Mouse (Mus musculus): ENCODE data around the gene Pou2f2. TPM values are rescaled to one million over a fixed set of nuclear protein-coding genes. Genes with fewer than 3 reads are reported as not detected.
"Not testable (repeated sequence)": the region's sequence is repeated elsewhere in the genome, so short reads cannot be mapped to it uniquely, and the experiment has no call there.

Pou2f2 gene
- total RNA-seq, 2 experiments from 2014 or later = 0.08 to 0.21 TPM

DNA sequence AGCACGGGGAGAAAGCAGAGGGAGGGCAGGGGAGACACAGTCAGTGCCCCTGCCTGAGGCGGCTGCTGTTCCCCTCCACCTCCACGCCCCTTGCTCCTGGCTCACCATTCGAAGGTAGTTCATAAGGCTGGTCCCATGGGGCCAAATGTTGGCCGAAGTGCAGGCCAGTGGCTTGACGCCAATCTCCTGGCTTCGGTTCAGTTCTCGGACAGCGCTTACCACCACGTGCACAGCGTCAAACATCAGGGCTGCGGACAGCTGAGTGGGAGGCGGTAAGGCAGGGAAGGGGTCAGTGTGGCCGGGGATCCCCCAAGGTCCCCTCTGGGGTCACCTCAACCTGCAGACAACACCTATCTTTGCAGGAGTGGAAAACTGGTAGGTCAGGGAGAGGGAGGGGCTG lies 120.7 kb downstream of the Pou2f2 start:
- no peak for DNase-seq

DNA sequence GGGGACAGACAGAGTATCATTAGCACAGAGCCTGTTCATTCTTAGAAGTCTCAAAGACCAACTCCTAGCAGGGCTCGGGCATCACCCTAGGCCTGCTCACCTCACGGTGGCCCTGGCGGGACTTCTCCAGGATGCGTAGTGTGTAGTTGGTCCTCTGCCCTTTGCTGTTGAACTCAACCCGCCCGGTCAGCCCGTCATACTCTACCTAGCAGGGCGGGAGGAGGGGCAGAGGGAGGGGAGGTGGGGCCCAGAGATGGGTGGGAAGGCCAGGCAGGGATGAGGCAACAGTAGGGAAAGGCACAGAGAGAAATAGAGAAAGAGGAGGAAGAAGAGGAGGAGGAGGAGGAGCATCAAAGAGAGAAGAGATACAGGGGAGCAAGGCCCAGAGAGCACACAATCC lies 121.1 kb downstream of the Pou2f2 start:
- no peak for DNase-seq

DNA sequence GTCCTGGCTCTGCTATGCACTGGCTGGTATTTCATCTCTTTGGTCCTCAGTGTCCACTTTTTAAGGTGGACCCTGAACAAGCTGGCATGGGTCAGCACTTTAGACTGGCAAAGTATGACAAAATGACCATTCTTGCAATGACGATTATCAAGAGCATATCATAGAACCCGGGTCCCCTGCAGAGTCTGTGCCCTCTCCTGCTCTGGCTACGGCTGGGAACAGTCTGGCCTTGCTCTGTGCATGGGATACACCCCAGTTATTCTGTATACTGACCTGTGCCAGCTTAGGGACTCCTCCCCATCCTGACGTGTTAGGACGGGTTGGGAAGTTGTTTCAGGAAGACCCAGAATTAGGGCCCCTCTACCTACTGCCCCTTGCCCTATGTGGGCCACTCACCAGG lies 121.6 kb downstream of the Pou2f2 start:
- no peak for DNase-seq

DNA sequence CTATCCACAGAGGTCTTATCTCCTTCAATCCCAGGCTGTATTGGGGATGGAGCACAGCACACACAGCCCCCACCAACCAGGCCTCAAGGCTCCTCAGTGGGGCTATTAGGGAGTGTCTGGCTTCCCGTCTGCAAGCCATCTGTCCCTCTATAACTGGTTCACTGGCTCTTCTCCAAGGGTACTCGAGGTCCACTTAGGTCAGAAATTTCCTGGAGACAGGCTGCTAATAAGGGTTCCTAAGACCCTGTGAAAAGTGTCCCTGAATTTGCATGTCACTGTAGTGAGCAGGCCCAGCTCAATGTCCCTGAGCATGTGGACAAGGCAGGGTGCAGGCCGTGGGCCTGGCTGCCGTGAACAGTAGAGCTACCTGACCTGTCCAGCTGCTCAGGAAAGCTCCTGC lies 122.6 kb downstream of the Pou2f2 start:
- no peak for DNase-seq

DNA sequence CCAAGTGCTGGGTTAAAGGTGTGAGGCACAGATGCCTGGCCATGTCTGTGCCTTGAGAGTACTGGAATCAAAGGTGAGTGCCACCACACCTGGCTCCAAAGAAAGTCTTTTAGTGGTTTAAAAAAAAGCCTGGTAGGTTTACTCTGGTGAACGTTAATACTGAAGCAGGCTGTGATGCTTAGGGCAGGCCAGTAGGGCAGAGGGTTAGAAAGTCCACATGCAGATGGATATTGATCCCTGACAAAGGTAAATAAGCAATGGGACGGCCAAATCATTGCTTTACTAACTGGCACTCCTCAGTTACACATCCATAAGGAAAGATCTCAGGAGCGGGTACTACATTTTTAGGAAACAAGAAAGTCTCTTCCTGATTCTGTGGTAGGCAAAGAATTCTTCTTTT lies 126.9 kb downstream of the Pou2f2 start:
- DNase-seq = no peak

DNA sequence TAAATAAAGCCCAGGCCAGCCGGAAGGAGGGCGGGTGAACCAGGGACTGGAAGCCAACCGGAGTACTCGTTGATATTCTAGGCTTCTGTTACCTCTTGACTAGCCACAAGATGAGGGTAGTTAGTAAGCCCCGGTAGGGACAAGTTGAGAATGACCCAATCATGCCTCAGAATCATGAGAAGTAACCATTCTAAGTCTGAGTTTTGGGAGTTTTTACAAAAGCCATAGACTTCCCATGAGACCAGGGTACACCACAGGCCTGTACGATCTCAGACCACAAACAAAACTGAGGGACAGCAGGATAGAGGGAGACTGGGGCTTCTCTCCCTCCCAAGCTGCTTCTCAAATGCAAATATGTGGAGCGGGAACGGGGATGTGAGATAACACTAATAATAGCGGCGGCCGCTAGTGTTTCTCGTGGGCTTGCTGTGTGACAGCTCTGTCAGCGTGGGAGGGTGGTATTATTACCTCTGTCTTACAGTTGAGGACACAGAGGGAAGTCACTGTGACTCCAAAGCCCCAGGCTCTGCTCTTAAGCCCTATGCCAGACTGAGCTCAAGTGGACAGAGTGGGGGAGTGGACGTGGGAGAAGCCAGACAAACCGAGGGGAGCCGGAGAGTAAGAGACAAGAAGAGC lies 130.1 kb downstream of the Pou2f2 start:
- DNase-seq = no peak

DNA sequence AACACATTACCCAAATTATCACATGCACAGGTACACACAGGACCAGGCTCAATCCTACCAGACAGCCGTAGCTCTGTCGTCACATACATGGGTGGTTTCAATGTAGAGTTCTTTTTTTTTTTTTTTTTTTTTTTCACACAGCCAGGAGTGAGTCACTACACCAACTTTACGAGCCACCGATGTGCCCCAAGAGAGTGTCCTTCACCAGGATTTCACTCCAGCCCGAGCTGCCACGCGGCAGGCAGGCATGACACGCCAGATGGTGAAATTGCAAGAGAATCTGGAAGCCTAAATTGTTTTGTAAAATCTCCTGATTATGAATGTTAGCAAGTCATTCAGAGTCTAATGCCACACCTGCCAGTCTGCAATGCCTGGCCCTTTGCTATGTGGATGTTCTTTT lies 132.2 kb downstream of the Pou2f2 start:
- DNase-seq = no peak

DNA sequence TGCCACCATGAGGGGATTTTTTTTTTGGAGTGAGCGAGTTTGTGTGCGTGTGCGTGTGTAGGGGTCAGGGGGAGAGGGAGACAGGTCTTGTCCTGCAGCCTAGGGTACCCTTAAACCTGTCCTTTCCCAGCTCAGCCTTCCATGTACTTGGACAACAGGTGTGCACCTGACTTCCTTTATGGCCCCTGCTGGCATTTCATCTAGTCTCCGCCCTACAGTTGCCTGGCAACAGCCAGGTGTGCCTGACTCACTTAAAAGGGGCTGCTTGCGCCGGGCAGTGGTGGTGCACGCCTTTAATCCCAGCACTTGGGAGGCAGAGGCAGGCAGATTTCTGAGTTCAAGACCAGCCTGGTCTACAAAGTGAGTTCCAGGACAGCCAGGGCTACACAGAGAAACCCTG lies 134.9 kb downstream of the Pou2f2 start:
- DNase-seq = not testable (repeated sequence)

DNA sequence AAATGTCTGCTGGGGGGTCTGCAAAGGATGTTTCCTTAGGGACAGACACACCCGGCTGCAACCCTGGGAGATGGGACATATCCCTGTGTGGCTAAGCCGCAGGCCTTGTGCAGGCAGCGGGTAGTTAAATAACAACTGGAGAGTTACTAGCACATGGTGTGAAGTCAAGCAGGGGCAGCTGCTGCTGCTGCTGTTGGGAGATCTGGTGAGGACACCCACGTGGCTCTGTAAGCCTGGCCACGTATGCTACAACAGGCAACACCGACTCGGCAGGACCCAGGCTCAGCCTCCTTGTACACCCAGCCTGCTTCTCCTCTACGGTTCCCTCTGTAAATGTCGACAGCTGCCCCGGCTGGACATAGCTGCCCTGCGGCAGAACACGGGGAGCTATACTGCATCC lies 137.6 kb downstream of the Pou2f2 start:
- DNase-seq = no peak

Small RNA genes within 50 kb of the gene (microRNA-seq; reads per million reads assigned to microRNA genes)
- 0 reads per million in 2 experiments for gene Mir6537 (ENCODE audit: borderline replicate concordance in 2 of 2)
- gene Mir7048 (ENCODE audit: borderline replicate concordance in 2 of 2) = 0 reads per million in 2 experiments

Other genes starting within 250 kb of the Pou2f2 start
- gene Gm4881, start 235.2 kb downstream of the Pou2f2 start, total RNA-seq (2021) = not detected
- 100 to 1,000 TPM; 191 to 193 TPM for gene Rabac1, start 207.0 kb downstream of the Pou2f2 start, total RNA-seq (2021)
- gene Atp1a3, start 173.8 kb downstream of the Pou2f2 start, total RNA-seq (2021) = under 1 TPM in 1 of 2 experiments, not detected in 1; 0.46 TPM
- 1 to 10 TPM; 2.3 to 2.7 TPM for gene Grik5, start 107.4 kb downstream of the Pou2f2 start, total RNA-seq (2021)
- 1 to 10 TPM; 6.1 to 6.3 TPM for gene Zfp574, start 107.2 kb downstream of the Pou2f2 start, total RNA-seq (2021)
- gene Dedd2, start 40.9 kb upstream of the Pou2f2 start, total RNA-seq (2021) = 1 to 10 TPM; 7.2 to 7.9 TPM
- 1 to 10 TPM; 4.6 to 5.2 TPM for gene Zfp526, start 41.7 kb upstream of the Pou2f2 start, total RNA-seq (2021)
- 10 to 100 TPM; 59.5 to 66.2 TPM for gene Gsk3a, start 58.1 kb upstream of the Pou2f2 start, total RNA-seq (2021)
- 1 to 10 TPM; 5.8 to 7.2 TPM for gene Erf, start 71.0 kb upstream of the Pou2f2 start, total RNA-seq (2021)
- 10 to 100 TPM; 29.0 to 30.4 TPM for gene Cic, start 88.0 kb upstream of the Pou2f2 start, total RNA-seq (2021)
- gene Pafah1b3, start 118.3 kb upstream of the Pou2f2 start, total RNA-seq (2021) = 1 to 10 TPM; 1.4 to 1.5 TPM
- not detected for gene Prr19, start 121.7 kb upstream of the Pou2f2 start, total RNA-seq (2021)
- gene Tmem145, start 126.4 kb upstream of the Pou2f2 start, total RNA-seq (2021) = not detected
- 10 to 100 TPM; 15.5 to 18.7 TPM for gene Megf8, start 137.4 kb upstream of the Pou2f2 start, total RNA-seq (2021)
- not detected for gene Cnfn, start 190.0 kb upstream of the Pou2f2 start, total RNA-seq (2021)
- 10 to 100 TPM; 12.8 to 42.6 TPM for gene Lipe, start 219.0 kb upstream of the Pou2f2 start, total RNA-seq (2021)
- not detected for gene Cxcl17, start 233.2 kb upstream of the Pou2f2 start, total RNA-seq (2021)